8 mouse cellular contexts compared by ENCODE assay signal in genomic region chr19:46524152-46524544, GRCm38 (mm10). TPM values are rescaled to one million over a fixed set of nuclear protein-coding genes. Genes with fewer than 3 reads are reported as not detected.
DNase-seq lines count a peak whose midpoint lies in the region; ATAC-seq and TF ChIP-seq lines count a peak whose summit lies in the region.

No protein-coding gene starts in this region.

- no peaks in the 10 kb centered on the region for H3K36me3 ChIP-seq in lung, postnatal 0 days (ENCODE audit: insufficient read depth, low read length)
- no peaks in the 10 kb centered on the region for H3K36me3 ChIP-seq in forebrain, embryonic 13.5 days (ENCODE audit: poor library complexity, severe bottlenecking)
- H3K36me3 ChIP-seq in limb, embryonic 12.5 days, result no peaks in the 10 kb centered on the region

- no peaks in the 10 kb centered on the region for H3K27me3 ChIP-seq in lung, postnatal 0 days (replicated peaks; ENCODE audit: insufficient read depth, low read length)
- no peaks in the 10 kb centered on the region for H3K27me3 ChIP-seq in forebrain, embryonic 13.5 days
- no peaks in the 10 kb centered on the region for H3K27me3 ChIP-seq in limb, embryonic 12.5 days
- no peaks in the 10 kb centered on the region for H3K27me3 ChIP-seq in cerebellum, adult 2 months (ENCODE audit: control insufficient read depth, insufficient read depth, low read length)

- peak overlapping the region; percentile 32 for H3K4me2 ChIP-seq in lung, postnatal 0 days (replicated peaks; ENCODE audit: low read depth, low read length)
- peak overlapping the region; percentile 57 for H3K4me2 ChIP-seq in forebrain, embryonic 13.5 days
- H3K4me2 ChIP-seq in limb, embryonic 12.5 days, result peak overlapping the region; percentile 61

- no peak for ATAC-seq in lung, postnatal 0 days
- peak; percentile 0; the same call in 1 of the 2 replicates for ATAC-seq in forebrain, embryonic 13.5 days
- ATAC-seq in limb, embryonic 12.5 days (ENCODE audit: insufficient number of reproducible peaks, insufficient read depth, low FRiP score, low TSS enrichment, low read depth), result no peak
- no peak for ATAC-seq in granulocyte monocyte progenitor cell, adult 5-6 weeks (replicated peaks; ENCODE audit: poor library complexity, severe bottlenecking)

- no peak for TF ChIP-seq EP300 in lung, postnatal 0 days (IDR thresholded peaks at IDR 0.05)

- no peak overlapping the region for H3K4me3 ChIP-seq in lung, postnatal 0 days (ENCODE audit: low read depth, low read length)
- peak overlapping the region; percentile 25 for H3K4me3 ChIP-seq in forebrain, embryonic 13.5 days
- H3K4me3 ChIP-seq in limb, embryonic 12.5 days (replicated peaks), result peak overlapping the region; percentile 24
- H3K4me3 ChIP-seq in olfactory bulb, adult 2 months (ENCODE audit: insufficient read depth, low read depth, low read length), result peak overlapping the region; percentile 9
- no peak overlapping the region for H3K4me3 ChIP-seq in cerebellum, adult 2 months (replicated peaks; ENCODE audit: insufficient read depth, low read depth, low read length)

- H3K9me3 ChIP-seq in lung, postnatal 0 days (ENCODE audit: low read length), result no peaks in the 10 kb centered on the region
- no peaks in the 10 kb centered on the region for H3K9me3 ChIP-seq in forebrain, embryonic 13.5 days (replicated peaks)
- no peaks in the 10 kb centered on the region for H3K9me3 ChIP-seq in limb, embryonic 12.5 days

- no peak overlapping the region for H3K9ac ChIP-seq in lung, postnatal 0 days (replicated peaks; ENCODE audit: low read depth)
- H3K9ac ChIP-seq in forebrain, embryonic 13.5 days, result peak overlapping the region; percentile 57; the same call in 1 of the 2 replicates
- peak overlapping the region; percentile 28 for H3K9ac ChIP-seq in limb, embryonic 12.5 days (replicated peaks)

- H3K27ac ChIP-seq in lung, postnatal 0 days (ENCODE audit: low read length), result peak overlapping the region; percentile 80
- H3K27ac ChIP-seq in forebrain, embryonic 13.5 days, result peak overlapping the region; percentile 95
- H3K27ac ChIP-seq in limb, embryonic 12.5 days, result peak overlapping the region; percentile 87
- H3K27ac ChIP-seq in olfactory bulb, adult 2 months (ENCODE audit: insufficient read depth, low read depth, low read length), result peak overlapping the region; percentile 72
- no peak overlapping the region for H3K27ac ChIP-seq in cerebellum, adult 2 months (ENCODE audit: insufficient read depth, low read length)

- DNase-seq in lung, postnatal 0 days (ENCODE audit: low spot score), result no peak
- no peak for DNase-seq in lung, postnatal 25 days (ENCODE audit: low spot score)
- no peak for DNase-seq in layer of hippocampus, adult 9-10 months (ENCODE audit: low spot score)
- DNase-seq in cerebellum, adult 2 months, result no peak

- TF ChIP-seq CTCF in lung, postnatal 0 days (IDR thresholded peaks at IDR 0.05), result no peak
- TF ChIP-seq CTCF in olfactory bulb, adult 2 months (IDR thresholded peaks at IDR 0.05; ENCODE audit: insufficient read depth, low read depth, low read length), result no peak
- TF ChIP-seq CTCF in cerebellum, adult 2 months (IDR thresholded peaks at IDR 0.05; ENCODE audit: borderline replicate concordance, insufficient read depth, low read depth, low read length), result no peak

- WGBS in lung, postnatal 0 days, result 13% methylated on average over 6 of the region's 6 CpGs
- 8% methylated on average over 6 of the region's 6 CpGs for WGBS in forebrain, embryonic 13.5 days
- WGBS in limb, embryonic 12.5 days, result 12% methylated on average over 6 of the region's 6 CpGs
- WGBS in olfactory bulb, adult 2 months, result 16% methylated on average over 6 of the region's 6 CpGs
- 40% methylated on average over 6 of the region's 6 CpGs for WGBS in cerebellum, adult 2 months

- no peak for TF ChIP-seq POLR2A in olfactory bulb, adult 2 months (IDR thresholded peaks at IDR 0.05; ENCODE audit: insufficient read depth, low read depth, low read length)
- TF ChIP-seq POLR2A in cerebellum, adult 2 months (IDR thresholded peaks at IDR 0.05; ENCODE audit: borderline replicate concordance, insufficient read depth, low read length), result no peak

- peaks cover 36% of the 10 kb centered on the region for H3K4me1 ChIP-seq in lung, postnatal 0 days (ENCODE audit: insufficient read depth, low read depth, low read length)
- peaks cover 72% of the 10 kb centered on the region for H3K4me1 ChIP-seq in forebrain, embryonic 13.5 days
- H3K4me1 ChIP-seq in limb, embryonic 12.5 days (replicated peaks), result peaks cover 79% of the 10 kb centered on the region
- peaks cover 50% of the 10 kb centered on the region for H3K4me1 ChIP-seq in olfactory bulb, adult 2 months (ENCODE audit: control insufficient read depth, insufficient read depth, low read length)
- peaks cover 28% of the 10 kb centered on the region for H3K4me1 ChIP-seq in cerebellum, adult 2 months (ENCODE audit: control insufficient read depth, insufficient read depth, low read length)

RNA-seq across cellular contexts. Expression of gene Trim8, which starts 22.6 kb away (rescaled TPM):
- 34.1 and 34.8 TPM in 2 replicates for polyA plus RNA-seq in lung, postnatal 0 days (2015; fragmentation: Nextera tagmentation; extraction: Ambion mirVana)
- polyA plus RNA-seq in forebrain, embryonic 13.5 days (2015; fragmentation: Nextera tagmentation; extraction: Ambion mirVana), result 22.5 and 22.6 TPM in 2 replicates
- 17.3 and 21.5 TPM in 2 replicates for polyA plus RNA-seq in limb, embryonic 12.5 days (2016; fragmentation: Nextera tagmentation; extraction: Ambion mirVana)
- polyA plus RNA-seq in olfactory bulb, adult 2 months (2012; ENCODE audit: insufficient read depth, insufficient read length, low replicate concordance, missing spikeins), result not detected in 2 replicates
- 10.9 and 13.9 TPM in 2 replicates for total RNA-seq in granulocyte monocyte progenitor cell, adult 5-6 weeks (2014; fragmentation: Nextera tagmentation)
- 12.2 and 13.6 TPM in 2 replicates for total RNA-seq in granulocyte monocyte progenitor cell, adult 5-6 weeks (2017)
- polyA plus RNA-seq in cerebellum, adult 2 months (2012; rRNA removed), result 40.3 and 43.4 TPM in 2 replicates

RNA-seq across cellular contexts. Expression of gene Arl3, which starts 48.9 kb away (rescaled TPM):
- polyA plus RNA-seq in lung, postnatal 0 days (2015; fragmentation: Nextera tagmentation; extraction: Ambion mirVana), result 52.6 and 70.9 TPM in 2 replicates
- 233 and 245 TPM in 2 replicates for polyA plus RNA-seq in forebrain, embryonic 13.5 days (2015; fragmentation: Nextera tagmentation; extraction: Ambion mirVana)
- 167 and 173 TPM in 2 replicates for polyA plus RNA-seq in limb, embryonic 12.5 days (2016; fragmentation: Nextera tagmentation; extraction: Ambion mirVana)
- not detected in 2 replicates for polyA plus RNA-seq in olfactory bulb, adult 2 months (2012; ENCODE audit: insufficient read depth, insufficient read length, low replicate concordance, missing spikeins)
- total RNA-seq in granulocyte monocyte progenitor cell, adult 5-6 weeks (2014; fragmentation: Nextera tagmentation), result 9.9 and 23.4 TPM in 2 replicates
- total RNA-seq in granulocyte monocyte progenitor cell, adult 5-6 weeks (2017), result 13.9 and 14.3 TPM in 2 replicates
- 205 and 227 TPM in 2 replicates for polyA plus RNA-seq in cerebellum, adult 2 months (2012; rRNA removed)

RNA-seq across cellular contexts. Expression of gene Sfxn2, which starts 49.0 kb away (rescaled TPM):
- polyA plus RNA-seq in lung, postnatal 0 days (2015; fragmentation: Nextera tagmentation; extraction: Ambion mirVana), result 18.4 and 19.6 TPM in 2 replicates
- 12.4 and 13.2 TPM in 2 replicates for polyA plus RNA-seq in forebrain, embryonic 13.5 days (2015; fragmentation: Nextera tagmentation; extraction: Ambion mirVana)
- polyA plus RNA-seq in limb, embryonic 12.5 days (2016; fragmentation: Nextera tagmentation; extraction: Ambion mirVana), result 18.3 and 25.2 TPM in 2 replicates
- polyA plus RNA-seq in olfactory bulb, adult 2 months (2012; ENCODE audit: insufficient read depth, insufficient read length, low replicate concordance, missing spikeins), result not detected in 2 replicates
- total RNA-seq in granulocyte monocyte progenitor cell, adult 5-6 weeks (2014; fragmentation: Nextera tagmentation), result 11.8 and 16.3 TPM in 2 replicates
- 8.7 and 10.9 TPM in 2 replicates for total RNA-seq in granulocyte monocyte progenitor cell, adult 5-6 weeks (2017)
- polyA plus RNA-seq in cerebellum, adult 2 months (2012; rRNA removed), result 7.0 and 7.7 TPM in 2 replicates

Comparison
In these comparisons a context has a peak if more than half of its experiments do, and no peak if none do; other contexts are left out.
1. H3K4me3 ChIP-seq: peak in forebrain, embryonic 13.5 days (single experiment), limb, embryonic 12.5 days (single experiment) and olfactory bulb, adult 2 months (single experiment); none in lung, postnatal 0 days (single experiment) and cerebellum, adult 2 months (single experiment).
2. Peak in every context shown above with its lines, with median percentiles within 50 percentile points of each other: H3K4me2 ChIP-seq.